Mouse (Mus musculus): ENCODE results near the gene Rpa2. TPM values are rescaled to one million over a fixed set of nuclear protein-coding genes. Genes with fewer than 3 reads are reported as not detected.

Rpa2 gene
- polyA plus RNA-seq, 1 experiment: 18.0 TPM

DNA sequence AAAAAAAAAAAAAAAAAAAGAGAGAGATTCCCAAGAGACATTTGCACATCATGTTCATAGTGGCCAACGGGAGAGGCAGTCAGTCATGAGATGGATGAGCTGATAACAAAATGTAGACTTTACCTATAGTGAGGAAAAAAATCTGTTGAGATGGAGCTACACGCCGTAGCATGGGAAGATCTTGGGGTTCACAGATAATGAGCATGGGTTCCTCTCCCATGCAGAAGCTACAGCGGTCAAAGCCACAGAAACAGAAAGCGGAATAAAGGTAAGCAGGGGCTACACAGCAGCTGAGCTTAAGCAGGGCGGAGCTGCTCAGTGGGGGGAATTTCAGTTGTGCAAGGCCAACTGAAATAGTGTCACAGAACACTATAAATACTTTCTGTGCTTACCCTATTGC lies 36.2 kb downstream of the Rpa2 start:
- no peak overlapping the region for H3K4me3 ChIP-seq (ENCODE audit: control insufficient read depth, low read depth, low read length)
- TF ChIP-seq POLR2A (IDR thresholded peaks at IDR 0.05; ENCODE audit: control insufficient read depth, low read depth, low read length) (no peak), CTCF (IDR thresholded peaks at IDR 0.05; ENCODE audit: control insufficient read depth, insufficient read depth, insufficient replicate concordance, low read depth, low read length) (no peak)
- no peaks in the 10 kb centered on the region for H3K36me3 ChIP-seq (ENCODE audit: control insufficient read depth, insufficient read depth, low read length)
- H3K27me3 ChIP-seq (ENCODE audit: control insufficient read depth, insufficient read depth, low read length): no peaks in the 10 kb centered on the region
- peaks cover 2% of the 10 kb centered on the region; the same call in 1 of the 2 replicates for H3K4me1 ChIP-seq (ENCODE audit: control insufficient read depth, insufficient read depth, low read length)
- no peak overlapping the region for H3K27ac ChIP-seq (ENCODE audit: control insufficient read depth, insufficient read depth, low read depth, low read length)

- H3K27me3 ChIP-seq (ENCODE audit: control insufficient read depth, insufficient read depth, low read length): no peaks in the 10 kb centered on the region
- H3K4me1 ChIP-seq (ENCODE audit: control insufficient read depth, insufficient read depth, low read length): peaks cover 2% of the 10 kb centered on the region; the same call in 1 of the 2 replicates
- H3K27ac ChIP-seq (ENCODE audit: control insufficient read depth, insufficient read depth, low read depth, low read length): no peak overlapping the region
- no peaks in the 10 kb centered on the region for H3K36me3 ChIP-seq (ENCODE audit: control insufficient read depth, insufficient read depth, low read length)
- no peak for TF ChIP-seq CTCF (IDR thresholded peaks at IDR 0.05; ENCODE audit: control insufficient read depth, insufficient read depth, insufficient replicate concordance, low read depth, low read length)
- TF ChIP-seq POLR2A (IDR thresholded peaks at IDR 0.05; ENCODE audit: control insufficient read depth, low read depth, low read length): no peak
- H3K4me3 ChIP-seq (ENCODE audit: control insufficient read depth, low read depth, low read length): no peak overlapping the region
Observed at GRCm38 (mm10) chr4:132805146-132805545, 37.0 kb downstream of the Rpa2 start.

GRCm38 (mm10) chr4:132805599-132806197 lies 37.6 kb downstream of the Rpa2 start:
- TF ChIP-seq POLR2A (IDR thresholded peaks at IDR 0.05; ENCODE audit: control insufficient read depth, low read depth, low read length) (no peak), CTCF (IDR thresholded peaks at IDR 0.05; ENCODE audit: control insufficient read depth, insufficient read depth, insufficient replicate concordance, low read depth, low read length) (no peak)
- H3K4me3 ChIP-seq (ENCODE audit: control insufficient read depth, low read depth, low read length): no peak overlapping the region
- no peak overlapping the region for H3K27ac ChIP-seq (ENCODE audit: control insufficient read depth, insufficient read depth, low read depth, low read length)
- no peaks in the 10 kb centered on the region for H3K36me3 ChIP-seq (ENCODE audit: control insufficient read depth, insufficient read depth, low read length)
- H3K4me1 ChIP-seq (ENCODE audit: control insufficient read depth, insufficient read depth, low read length): peaks cover 2% of the 10 kb centered on the region; the same call in 1 of the 2 replicates
- no peaks in the 10 kb centered on the region for H3K27me3 ChIP-seq (ENCODE audit: control insufficient read depth, insufficient read depth, low read length)

DNA sequence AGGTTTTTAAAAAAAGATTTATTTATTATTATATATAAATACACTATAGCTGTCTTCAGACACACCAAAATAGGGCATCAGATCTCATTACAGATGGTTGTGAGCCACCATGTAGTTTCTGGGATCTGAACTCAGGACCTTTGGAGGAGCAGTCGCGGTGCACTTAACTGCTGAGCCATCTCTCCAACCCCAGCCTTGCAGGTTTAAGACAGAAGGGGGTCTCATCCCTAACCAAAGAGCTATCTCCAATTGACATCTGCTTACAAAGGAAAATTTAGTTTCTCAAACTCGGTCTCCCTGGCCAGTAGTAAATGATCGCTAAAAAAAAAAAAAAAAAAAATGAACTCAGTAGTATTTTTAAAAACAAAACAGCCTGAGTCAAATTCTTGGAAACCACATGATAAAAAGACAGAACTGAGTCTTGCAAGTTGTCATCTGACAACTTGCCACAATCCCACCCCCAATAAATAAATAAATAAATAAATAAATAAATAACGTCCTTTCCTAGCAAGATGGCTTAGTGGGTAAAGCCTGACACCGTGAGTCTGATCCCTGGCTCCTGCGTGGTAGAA lies 38.6 kb downstream of the Rpa2 start:
- Histone ChIP-seq H3K36me3 (ENCODE audit: control insufficient read depth, insufficient read depth, low read length) (no peaks in the 10 kb centered on the region), H3K27ac (ENCODE audit: control insufficient read depth, insufficient read depth, low read depth, low read length) (no peak overlapping the region), H3K4me1 (ENCODE audit: control insufficient read depth, insufficient read depth, low read length) (peaks cover 2% of the 10 kb centered on the region; the same call in 1 of the 2 replicates), H3K4me3 (ENCODE audit: control insufficient read depth, low read depth, low read length) (no peak overlapping the region), H3K27me3 (ENCODE audit: control insufficient read depth, insufficient read depth, low read length) (no peaks in the 10 kb centered on the region)
- TF ChIP-seq CTCF (IDR thresholded peaks at IDR 0.05; ENCODE audit: control insufficient read depth, insufficient read depth, insufficient replicate concordance, low read depth, low read length): no peak
- no peak for TF ChIP-seq POLR2A (IDR thresholded peaks at IDR 0.05; ENCODE audit: control insufficient read depth, low read depth, low read length)

GRCm38 (mm10) chr4:132807771-132808641 lies 39.9 kb downstream of the Rpa2 start:
- H3K27ac ChIP-seq (ENCODE audit: control insufficient read depth, insufficient read depth, low read depth, low read length): no peak overlapping the region
- H3K36me3 ChIP-seq (ENCODE audit: control insufficient read depth, insufficient read depth, low read length): no peaks in the 10 kb centered on the region
- no peak overlapping the region for H3K4me3 ChIP-seq (ENCODE audit: control insufficient read depth, low read depth, low read length)
- H3K4me1 ChIP-seq (ENCODE audit: control insufficient read depth, insufficient read depth, low read length): no peaks in the 10 kb centered on the region; the same call in 1 of the 2 replicates
- no peaks in the 10 kb centered on the region for H3K27me3 ChIP-seq (ENCODE audit: control insufficient read depth, insufficient read depth, low read length)
- no peak for TF ChIP-seq CTCF (IDR thresholded peaks at IDR 0.05; ENCODE audit: control insufficient read depth, insufficient read depth, insufficient replicate concordance, low read depth, low read length)
- no peak for TF ChIP-seq POLR2A (IDR thresholded peaks at IDR 0.05; ENCODE audit: control insufficient read depth, low read depth, low read length)

DNA sequence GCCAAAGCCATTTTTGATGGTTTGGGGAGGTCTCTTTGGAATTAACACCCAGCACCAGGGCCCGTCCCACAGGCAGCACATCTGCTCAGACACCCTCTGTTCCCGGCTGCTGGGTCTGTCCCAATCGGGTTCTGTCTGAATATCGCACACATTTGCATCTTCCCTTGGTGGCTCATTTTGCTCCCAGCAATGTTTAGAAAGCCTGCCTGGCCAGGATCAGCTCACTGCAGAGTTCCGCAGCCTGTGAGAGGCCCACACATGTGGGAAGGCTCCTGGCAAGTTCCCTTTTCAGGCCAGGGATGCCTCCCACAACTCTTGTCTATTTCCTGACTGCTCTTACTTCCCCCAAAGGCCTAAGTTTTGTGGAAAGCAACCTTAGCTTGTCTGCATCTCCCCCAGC lies 41.5 kb downstream of the Rpa2 start:
- no peaks in the 10 kb centered on the region; the same call in 1 of the 2 replicates for H3K4me1 ChIP-seq (ENCODE audit: control insufficient read depth, insufficient read depth, low read length)
- no peak for TF ChIP-seq CTCF (IDR thresholded peaks at IDR 0.05; ENCODE audit: control insufficient read depth, insufficient read depth, insufficient replicate concordance, low read depth, low read length)
- no peak for TF ChIP-seq POLR2A (IDR thresholded peaks at IDR 0.05; ENCODE audit: control insufficient read depth, low read depth, low read length)
- no peaks in the 10 kb centered on the region for H3K36me3 ChIP-seq (ENCODE audit: control insufficient read depth, insufficient read depth, low read length)
- no peaks in the 10 kb centered on the region for H3K27me3 ChIP-seq (ENCODE audit: control insufficient read depth, insufficient read depth, low read length)
- no peak overlapping the region for H3K27ac ChIP-seq (ENCODE audit: control insufficient read depth, insufficient read depth, low read depth, low read length)
- H3K4me3 ChIP-seq (ENCODE audit: control insufficient read depth, low read depth, low read length): no peak overlapping the region

DNA sequence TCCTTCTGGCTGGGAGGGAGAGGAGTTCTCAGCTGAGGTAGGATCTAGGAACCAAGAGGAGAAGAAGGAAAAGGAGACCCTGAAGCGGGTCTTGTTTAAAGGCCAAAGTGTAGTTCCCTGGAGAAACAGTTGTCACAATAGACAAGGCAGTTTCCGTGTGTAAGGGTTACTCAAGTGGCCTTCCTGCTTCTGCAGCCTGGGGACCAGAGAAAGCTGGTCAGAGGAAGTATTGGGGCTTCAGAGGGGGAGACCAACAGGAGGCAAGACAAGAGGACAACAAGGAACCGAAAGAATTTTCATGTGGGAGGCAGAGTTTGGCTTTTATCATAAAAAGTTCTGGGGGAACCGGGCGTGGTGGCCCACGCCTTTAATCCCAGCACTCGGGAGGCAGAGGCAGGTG lies 48.3 kb downstream of the Rpa2 start:
- H3K36me3 ChIP-seq (ENCODE audit: control insufficient read depth, insufficient read depth, low read length): no peaks in the 10 kb centered on the region
- H3K27ac ChIP-seq (ENCODE audit: control insufficient read depth, insufficient read depth, low read depth, low read length): no peak overlapping the region
- no peaks in the 10 kb centered on the region for H3K27me3 ChIP-seq (ENCODE audit: control insufficient read depth, insufficient read depth, low read length)
- TF ChIP-seq CTCF (IDR thresholded peaks at IDR 0.05; ENCODE audit: control insufficient read depth, insufficient read depth, insufficient replicate concordance, low read depth, low read length) (no peak), POLR2A (IDR thresholded peaks at IDR 0.05; ENCODE audit: control insufficient read depth, low read depth, low read length) (no peak)
- H3K4me3 ChIP-seq (ENCODE audit: control insufficient read depth, low read depth, low read length): no peak overlapping the region
- H3K4me1 ChIP-seq (ENCODE audit: control insufficient read depth, insufficient read depth, low read length): no peaks in the 10 kb centered on the region
